In genomic region chr11:108268421-108269322, GRCm38 (mm10) we compare ENCODE assay signal across 9 mouse cellular contexts.
DNase-seq lines count a peak whose midpoint lies in the region; ATAC-seq and TF ChIP-seq lines count a peak whose summit lies in the region.
"Had no signal": no experiment of that assay in that cellular context is flagged by ENCODE, and none has a peak within 500 bp of the region (broad histone marks: within the 10 kb centered on the region; RNA-seq: fewer than 3 reads in every experiment).

No protein-coding gene starts in this region.

- H3K27ac ChIP-seq in heart, adult 2 months, result no peak overlapping the region
- H3K27ac ChIP-seq in spleen, adult 2 months (ENCODE audit: insufficient read depth, low read length), result peak overlapping the region; percentile 20; the same call in 1 of the 2 replicates
- 0 out of 2 replicates have a peak overlapping the region, but pooled peaks have one; percentile 1 for H3K27ac ChIP-seq in limb, embryonic 14.5 days (replicated peaks; ENCODE audit: low read depth, low read length)
- H3K27ac ChIP-seq in stomach, postnatal 0 days (replicated peaks), result peak overlapping the region; percentile 53

- H3K9ac ChIP-seq in heart, adult 2 months (ENCODE audit: low read depth, low read length), result no peak overlapping the region
- H3K9ac ChIP-seq in limb, embryonic 14.5 days (ENCODE audit: low read depth, low read length, severe bottlenecking), result no peak overlapping the region
- no peak overlapping the region for H3K9ac ChIP-seq in stomach, postnatal 0 days (ENCODE audit: low read length)

- intact Hi-C loops in heart, adult 2 months (cut with DNase I), result no loop called here

- H3K79me2 ChIP-seq in heart, adult 2 months (replicated peaks; ENCODE audit: control insufficient read depth, insufficient read depth, low read length), result no peaks in the 10 kb centered on the region; the same call in 1 of the 2 replicates

- ATAC-seq in limb, embryonic 14.5 days (ENCODE audit: low FRiP score, low read depth), result no peak
- ATAC-seq in stomach, postnatal 0 days (ENCODE audit: low FRiP score, low TSS enrichment), result no peak

- TF ChIP-seq CTCF in heart, adult 2 months (IDR thresholded peaks at IDR 0.05), result no peak
- no peak for TF ChIP-seq CTCF in spleen, adult 2 months (IDR thresholded peaks at IDR 0.05; ENCODE audit: extremely low read depth, insufficient read depth, insufficient read length, insufficient replicate concordance)
- no peak for TF ChIP-seq CTCF in stomach, postnatal 0 days (IDR thresholded peaks at IDR 0.05; ENCODE audit: low read depth)

- no peak for TF ChIP-seq EP300 in heart, adult 2 months (IDR thresholded peaks at IDR 0.05; ENCODE audit: insufficient read depth, low read depth, low read length)
- no peak for TF ChIP-seq EP300 in stomach, postnatal 0 days (optimal IDR thresholded peaks at IDR 0.05)

- WGBS in heart, adult 2 months, result 82% methylated on average over 12 of the region's 12 CpGs
- 60% methylated on average over 12 of the region's 12 CpGs for WGBS in spleen, adult 2 months
- 66% methylated on average over 12 of the region's 12 CpGs for WGBS in limb, embryonic 14.5 days
- whole genome bisulfite sequencing in stomach, postnatal 0 days, result 71% methylated on average over 12 of the region's 12 CpGs

- H3K36me3 ChIP-seq in heart, adult 2 months (ENCODE audit: control insufficient read depth, insufficient read depth, low read length), result no peaks in the 10 kb centered on the region
- no peaks in the 10 kb centered on the region for H3K36me3 ChIP-seq in spleen, adult 2 months (ENCODE audit: control insufficient read depth, insufficient read depth, low read length)
- no peaks in the 10 kb centered on the region for H3K36me3 ChIP-seq in limb, embryonic 14.5 days (ENCODE audit: control insufficient read depth, insufficient read depth, low read length)
- H3K36me3 ChIP-seq in stomach, postnatal 0 days (ENCODE audit: control insufficient read depth, insufficient read depth, low read length), result no peaks in the 10 kb centered on the region

- peak; percentile 89 for DNase-seq in heart, adult 11 months
- DNase-seq in heart, adult 2 months, result no peak
- DNase-seq in spleen, adult 2 months (ENCODE audit: low read depth in 1 of 2, low spot score in 2 of 2), result peak in 1 of 2 experiments; percentile 30
- no peak for DNase-seq in spleen, postnatal 14 days (ENCODE audit: low spot score in 2 of 2)
- no peak for DNase-seq in limb, embryonic 14.5 days (ENCODE audit: low spot score)
- DNase-seq in stomach, postnatal 0 days (ENCODE audit: low spot score), result no peak
- DNase-seq in urinary bladder, postnatal 25 days (ENCODE audit: low spot score), result no peak
- no peak for DNase-seq in adrenal gland, adult (ENCODE audit: inconsistent age in 2 of 2, low spot score in 1 of 2)
- DNase-seq: lung, postnatal 14 days had no signal

- TF ChIP-seq POLR2A in heart, adult 2 months (IDR thresholded peaks at IDR 0.05; ENCODE audit: insufficient read depth, low read depth, low read length), result no peak
- TF ChIP-seq POLR2A in spleen, adult 2 months (IDR thresholded peaks at IDR 0.05; ENCODE audit: low read depth, low read length), result no peak
- no peak for TF ChIP-seq POLR2A in limb, embryonic 14.5 days (IDR thresholded peaks at IDR 0.05; ENCODE audit: borderline replicate concordance, extremely low read depth, insufficient read depth, insufficient read length)

- peaks cover 2% of the 10 kb centered on the region; the same call in 1 of the 2 replicates for H3K4me1 ChIP-seq in heart, adult 2 months (ENCODE audit: control insufficient read depth, insufficient read depth, low read length)
- H3K4me1 ChIP-seq in spleen, adult 2 months (ENCODE audit: control insufficient read depth, insufficient read depth, insufficient read length), result peaks cover 34% of the 10 kb centered on the region
- peaks cover 39% of the 10 kb centered on the region for H3K4me1 ChIP-seq in limb, embryonic 14.5 days (ENCODE audit: control insufficient read depth, insufficient read depth, low read length)
- no peaks in the 10 kb centered on the region for H3K4me1 ChIP-seq in stomach, postnatal 0 days (replicated peaks; ENCODE audit: control insufficient read depth, insufficient read depth)

- H3K27me3 ChIP-seq in heart, adult 2 months (ENCODE audit: control insufficient read depth, insufficient read depth, low read length), result no peaks in the 10 kb centered on the region
- no peaks in the 10 kb centered on the region for H3K27me3 ChIP-seq in spleen, adult 2 months (ENCODE audit: control insufficient read depth, insufficient read depth, low read length)
- no peaks in the 10 kb centered on the region for H3K27me3 ChIP-seq in limb, embryonic 14.5 days (ENCODE audit: control insufficient read depth, insufficient read depth, low read length)
- no peaks in the 10 kb centered on the region for H3K27me3 ChIP-seq in stomach, postnatal 0 days (ENCODE audit: control insufficient read depth, insufficient read depth, low read length)

- no peaks in the 10 kb centered on the region for H3K9me3 ChIP-seq in limb, embryonic 14.5 days (ENCODE audit: control insufficient read depth, low read length)
- no peaks in the 10 kb centered on the region for H3K9me3 ChIP-seq in stomach, postnatal 0 days (ENCODE audit: control insufficient read depth, low read length)

- H3K4me3 ChIP-seq in heart, adult 2 months, result no peak overlapping the region
- no peak overlapping the region for H3K4me3 ChIP-seq in spleen, adult 2 months (ENCODE audit: extremely low read depth, insufficient read depth, insufficient read length)
- no peak overlapping the region for H3K4me3 ChIP-seq in limb, embryonic 14.5 days (replicated peaks; ENCODE audit: low read length)
- no peak overlapping the region for H3K4me3 ChIP-seq in stomach, postnatal 0 days (ENCODE audit: low read depth, low read length)

- H3K4me2 ChIP-seq in limb, embryonic 14.5 days (replicated peaks; ENCODE audit: low read depth, low read length, severe bottlenecking), result no peak overlapping the region
- no peak overlapping the region for H3K4me2 ChIP-seq in stomach, postnatal 0 days (replicated peaks; ENCODE audit: low read depth)
